Mouse (Mus musculus) stomach, embryonic 15.5 days (tissue): ENCODE results near the gene Sri. TPM values are rescaled to one million over a fixed set of nuclear protein-coding genes. Genes with fewer than 3 reads are reported as not detected.

Experiments
- ATAC-seq: fragments of 200-750 bp; cut with Nextera tagmentation; 2 replicates; pipeline ENCODE4 v1.8.0; 2017; ENCODE audit warnings: low read depth, moderate number of reproducible peaks, moderate TSS enrichment; ENCODE audit not compliant: insufficient read depth, low FRiP score
- H3K27ac ChIP-seq: fragments of 300-500 bp; sonication (generic); 2 replicates; pipeline ENCODE4 v1.5.1; 2015; ENCODE audit warnings: mild to moderate bottlenecking, inconsistent platforms
- H3K27me3 ChIP-seq: fragments of 300-500 bp; sonication (generic); replicated peaks from 2 replicates; pipeline ENCODE4 v1.6.1; 2015; ENCODE audit warnings: inconsistent platforms
- H3K36me3 ChIP-seq: fragments of 300-500 bp; sonication (generic); 2 replicates; pipeline ENCODE4 v1.6.1; 2015; ENCODE audit warnings: inconsistent platforms
- H3K4me1 ChIP-seq: fragments of 300-500 bp; sonication (generic); 2 replicates; pipeline ENCODE4 v1.6.1; 2015; ENCODE audit warnings: inconsistent platforms
- H3K4me2 ChIP-seq: fragments of 300-500 bp; sonication (generic); 2 replicates; pipeline ENCODE4 v1.6.1; 2015; ENCODE audit warnings: mild to moderate bottlenecking, inconsistent platforms
- H3K4me3 ChIP-seq: fragments of 300-500 bp; sonication (generic); replicated peaks from 2 replicates; pipeline ENCODE4 v1.5.1; 2015; ENCODE audit warnings: inconsistent platforms
- H3K9ac ChIP-seq: fragments of 300-500 bp; sonication (generic); 2 replicates; pipeline ENCODE4 v1.6.1; 2015; ENCODE audit warnings: inconsistent platforms
- H3K9me3 ChIP-seq: fragments of 300-500 bp; sonication (generic); 2 replicates; pipeline ENCODE4 v1.6.1; 2016; ENCODE audit warnings: inconsistent platforms
- WGBS: fragments of 180-500 bp; shearing (Covaris S2); methylation state at CpG from one replicate; pipeline ENCODE4 v1.1.7; 2015; 5-methylcytosine and 5-hydroxymethylcytosine counted together
- polyA plus RNA-seq: library from polyadenylated mRNA; unstranded; fragments of >200 nt; fragmentation: Nextera tagmentation; extraction: Ambion mirVana; gene quantifications from 2 replicates; pipeline ENCODE4 v1.2.1, GENCODE M21; 2015

The Sri gene
- polyA plus RNA-seq, 1 experiment from 2014 or later: 287 TPM

DNA sequence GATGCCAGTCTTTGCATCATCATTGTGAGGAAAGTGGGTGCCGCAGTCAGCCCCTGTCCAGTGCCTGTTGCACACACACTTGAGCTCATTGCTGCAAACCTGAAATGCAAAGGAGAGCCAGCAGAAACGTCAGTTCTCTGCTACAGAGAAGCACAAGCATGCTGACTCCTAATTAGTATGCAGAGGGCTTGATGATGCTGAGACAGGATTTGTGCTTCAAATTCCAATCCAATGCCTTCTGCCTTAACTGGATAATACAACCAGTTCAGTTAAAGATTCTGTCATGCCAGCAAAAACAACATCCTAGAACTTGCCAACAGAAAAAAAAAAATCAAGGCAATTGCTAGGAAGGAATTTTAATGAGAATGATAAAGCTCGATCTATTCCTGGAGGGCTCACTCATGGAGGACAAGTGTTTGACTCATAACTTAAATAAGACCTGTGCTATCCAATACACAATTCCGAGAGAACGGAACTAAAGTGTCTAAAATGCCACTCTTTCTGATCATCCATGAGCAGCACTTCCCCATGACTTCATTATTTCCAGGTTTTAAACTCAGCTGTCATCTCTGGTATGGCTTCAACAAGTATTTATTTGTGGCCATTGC lies 70.8 kb downstream of the Sri start:
- Histone ChIP-seq H3K4me2 (no peak overlapping the region), H3K4me3 (no peak overlapping the region), H3K27me3 (no peaks in the 10 kb centered on the region), H3K9ac (no peak overlapping the region), H3K27ac (no peak overlapping the region), H3K4me1 (no peaks in the 10 kb centered on the region), H3K36me3 (no peaks in the 10 kb centered on the region), H3K9me3 (no peaks in the 10 kb centered on the region)
- 75% methylated on average over 5 of the region's 5 CpGs for whole genome bisulfite sequencing
- no peak for ATAC-seq

Other genes with a start within 250 kb of the Sri start
- 2.3 and 2.8 TPM in 2 replicates for gene Steap4, start 85.6 kb upstream of the Sri start, polyA plus RNA-seq